Mouse (Mus musculus) forebrain, embryonic 14.5 days (tissue): ENCODE measurements around the gene Lamtor1. TPM values are rescaled to one million over a fixed set of nuclear protein-coding genes. Genes with fewer than 3 reads are reported as not detected.
A peak's percentile ranks its signal among the peaks of the same experiment; 100 is the strongest.

Source experiments
- ATAC-seq: fragments of 200-750 bp; cut with Nextera tagmentation; 2 replicates; pipeline ENCODE4 v1.8.0; 2017; ENCODE audit warnings: mild to moderate bottlenecking, moderate library complexity
- DNase-seq: peaks from one replicate; pipeline ENCODE4 v3.0.0-alpha.2; 2015; ENCODE audit warnings: low spot score
- H3K27ac ChIP-seq: fragments of 300-500 bp; sonication (generic); 2 replicates; pipeline ENCODE4 v1.5.1; 2014; ENCODE audit warnings: low read depth, mild to moderate bottlenecking, control low read depth, low read length, moderate library complexity
- H3K27me3 ChIP-seq: fragments of 300-500 bp; sonication (generic); replicated peaks from 2 replicates; pipeline ENCODE4 v1.6.1; 2014; ENCODE audit warnings: low read length, control low read depth, mixed read lengths; ENCODE audit not compliant: control insufficient read depth, insufficient read depth
- H3K36me3 ChIP-seq: fragments of 300-500 bp; sonication (generic); 2 replicates; pipeline ENCODE4 v1.6.1; 2014; ENCODE audit warnings: low read length, control low read depth; ENCODE audit not compliant: control insufficient read depth, insufficient read depth
- H3K4me1 ChIP-seq: fragments of 300-500 bp; sonication (generic); 2 replicates; pipeline ENCODE4 v1.6.1; 2014; ENCODE audit warnings: antibody characterized with exemption, low read length, control low read depth; ENCODE audit not compliant: control insufficient read depth, insufficient read depth
- H3K4me2 ChIP-seq: fragments of 300-500 bp; sonication (generic); 2 replicates; pipeline ENCODE4 v1.6.1; 2014; ENCODE audit warnings: mild to moderate bottlenecking, control low read depth, low read length
- H3K4me3 ChIP-seq: fragments of 300-500 bp; sonication (generic); 2 replicates; pipeline ENCODE4 v1.5.1; 2014; ENCODE audit warnings: low read depth, low read length, control low read depth
- H3K9ac ChIP-seq: fragments of 300-500 bp; sonication (generic); 2 replicates; pipeline ENCODE4 v1.6.1; 2014; ENCODE audit warnings: mild to moderate bottlenecking, low read length, control low read depth, moderate library complexity
- H3K9me3 ChIP-seq: fragments of 300-500 bp; sonication (generic); replicated peaks from 2 replicates; pipeline ENCODE4 v1.6.1; 2016; ENCODE audit warnings: low read length, control low read depth, mixed read lengths; ENCODE audit not compliant: control insufficient read depth
- WGBS: fragments of 180-500 bp; shearing (Covaris S2); extraction: QIAGEN DNeasy Blood & Tissue Kit; methylation state at CpG from one replicate; pipeline ENCODE4 v1.1.7; 2014; 5-methylcytosine and 5-hydroxymethylcytosine counted together
- polyA plus RNA-seq: library from polyadenylated mRNA; unstranded; fragments of >200 nt; fragmentation: Nextera tagmentation; extraction: Ambion mirVana; gene quantifications from 2 replicates; pipeline ENCODE4 v1.2.1, GENCODE M21; 2014

Gene Lamtor1
- polyA plus RNA-seq, 1 experiment from 2014 or later = 201 TPM

DNA sequence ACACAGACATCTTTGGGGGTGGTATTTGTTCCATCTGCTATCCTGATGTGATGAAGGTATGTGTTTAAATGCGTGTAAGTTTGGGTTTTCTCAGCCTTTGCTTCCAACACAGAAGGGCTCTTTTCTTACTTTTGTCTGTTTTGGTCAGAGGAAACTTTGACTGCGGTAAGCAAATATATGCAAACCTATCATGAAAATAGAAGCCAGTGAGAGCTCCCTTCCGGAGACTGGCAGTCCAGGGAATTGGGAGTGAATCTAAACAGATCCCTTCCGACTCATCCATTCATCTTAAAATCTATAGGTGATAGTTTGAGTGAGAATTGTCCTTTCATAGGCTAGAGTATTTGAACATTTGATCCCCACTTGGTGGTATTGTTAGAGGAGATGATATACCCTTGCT lies 17.2 kb upstream of the Lamtor1 start:
- Histone ChIP-seq H3K27me3 (no peaks in the 10 kb centered on the region), H3K4me3 (no peak overlapping the region), H3K9ac (no peak overlapping the region), H3K9me3 (no peaks in the 10 kb centered on the region), H3K36me3 (no peaks in the 10 kb centered on the region), H3K27ac (no peak overlapping the region), H3K4me2 (no peak overlapping the region), H3K4me1 (no peaks in the 10 kb centered on the region)
- DNase-seq (no peak), ATAC-seq (no peak)
- WGBS = 93% methylated on average over 4 of the region's 4 CpGs

DNA sequence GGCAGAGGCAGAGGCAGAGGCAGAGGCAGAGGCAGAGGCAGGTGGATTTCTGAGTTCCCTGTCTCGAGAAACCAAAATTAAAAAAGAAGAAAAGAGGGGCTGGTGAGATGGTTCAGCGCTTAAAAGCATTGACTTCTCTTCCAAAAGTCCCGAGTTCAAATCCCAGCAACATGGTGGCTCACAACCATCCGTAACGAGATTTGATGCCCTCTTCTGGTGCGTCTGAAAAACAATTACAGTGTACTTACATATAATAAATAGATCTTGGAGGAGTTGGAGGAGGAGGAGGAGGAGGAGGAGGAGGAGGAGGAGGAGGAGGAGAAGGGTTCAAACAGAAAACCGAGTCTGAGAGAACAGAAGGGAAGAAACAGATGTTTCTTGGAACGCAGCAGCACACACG lies 10.0 kb upstream of the Lamtor1 start:
- peak overlapping the region; percentile 56 for H3K9ac ChIP-seq
- peak overlapping the region; percentile 58 for H3K4me3 ChIP-seq
- no peaks in the 10 kb centered on the region for H3K9me3 ChIP-seq
- no peaks in the 10 kb centered on the region for H3K27me3 ChIP-seq
- peaks cover 5% of the 10 kb centered on the region; the same call in 1 of the 2 replicates for H3K4me1 ChIP-seq
- 46% methylated on average over 9 of the region's 9 CpGs for WGBS
- ATAC-seq (peak; percentile 7; the same call in 1 of the 2 replicates), DNase-seq (no peak)
- peak overlapping the region; percentile 40 for H3K4me2 ChIP-seq
- no peaks in the 10 kb centered on the region for H3K36me3 ChIP-seq
- peak overlapping the region; percentile 92 for H3K27ac ChIP-seq

DNA sequence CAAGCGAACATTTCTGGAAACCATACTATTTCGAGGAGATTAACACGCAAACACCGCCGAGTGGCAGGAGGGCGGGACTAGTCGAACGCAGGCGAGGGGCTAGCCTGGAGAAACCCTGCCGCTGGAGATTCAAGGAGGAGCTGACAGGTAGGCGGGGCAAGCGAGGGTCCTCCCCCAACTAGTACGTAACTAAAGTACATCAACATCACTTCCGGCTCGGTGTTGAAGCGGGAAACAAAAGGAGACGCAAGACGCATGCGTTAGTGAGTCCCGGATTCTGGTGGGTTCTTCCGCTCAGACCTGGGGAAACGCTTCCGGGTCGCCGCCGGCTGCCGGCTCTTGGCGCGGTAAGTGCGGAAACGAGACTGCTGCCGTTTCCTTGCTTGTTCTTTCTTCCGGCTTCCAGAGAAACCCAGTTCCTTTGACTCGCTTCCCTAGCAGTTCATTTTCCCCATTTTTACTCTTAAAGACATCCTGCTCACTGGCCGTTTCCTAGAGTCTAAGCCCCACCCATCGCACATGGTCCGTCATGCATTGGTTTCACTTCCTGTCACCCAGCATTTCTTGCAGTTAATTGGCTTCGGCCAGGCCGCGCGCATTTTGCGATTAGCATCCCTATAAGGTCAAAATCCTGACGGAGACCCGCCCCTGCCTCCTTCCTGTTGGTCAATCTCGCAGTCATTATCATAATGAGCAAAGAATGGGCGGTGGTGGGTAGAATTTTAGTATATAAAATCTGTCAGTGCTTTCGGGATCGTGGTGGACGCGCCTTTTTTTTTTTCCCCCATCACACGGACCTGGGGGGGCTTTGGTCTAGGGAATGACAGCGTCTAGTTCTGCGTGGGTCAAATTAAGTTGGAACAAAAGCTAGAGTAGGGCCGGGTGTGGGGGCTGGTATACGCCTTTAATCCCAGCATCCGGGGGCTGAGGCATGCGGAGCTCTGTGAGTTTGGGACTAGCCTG lies 9.3 kb upstream of the Lamtor1 start:
- Histone ChIP-seq H3K4me2 (peak overlapping the region; percentile 58), H3K9ac (peak overlapping the region; percentile 62), H3K4me3 (peak overlapping the region; percentile 58), H3K27ac (peak overlapping the region; percentile 92), H3K4me1 (peaks cover 5% of the 10 kb centered on the region; the same call in 1 of the 2 replicates), H3K9me3 (no peaks in the 10 kb centered on the region), H3K36me3 (no peaks in the 10 kb centered on the region), H3K27me3 (no peaks in the 10 kb centered on the region)
- ATAC-seq (peak; percentile 99), DNase-seq (peak; percentile 100)
- under 1% methylated on average over 57 of the region's 57 CpGs for WGBS

DNA sequence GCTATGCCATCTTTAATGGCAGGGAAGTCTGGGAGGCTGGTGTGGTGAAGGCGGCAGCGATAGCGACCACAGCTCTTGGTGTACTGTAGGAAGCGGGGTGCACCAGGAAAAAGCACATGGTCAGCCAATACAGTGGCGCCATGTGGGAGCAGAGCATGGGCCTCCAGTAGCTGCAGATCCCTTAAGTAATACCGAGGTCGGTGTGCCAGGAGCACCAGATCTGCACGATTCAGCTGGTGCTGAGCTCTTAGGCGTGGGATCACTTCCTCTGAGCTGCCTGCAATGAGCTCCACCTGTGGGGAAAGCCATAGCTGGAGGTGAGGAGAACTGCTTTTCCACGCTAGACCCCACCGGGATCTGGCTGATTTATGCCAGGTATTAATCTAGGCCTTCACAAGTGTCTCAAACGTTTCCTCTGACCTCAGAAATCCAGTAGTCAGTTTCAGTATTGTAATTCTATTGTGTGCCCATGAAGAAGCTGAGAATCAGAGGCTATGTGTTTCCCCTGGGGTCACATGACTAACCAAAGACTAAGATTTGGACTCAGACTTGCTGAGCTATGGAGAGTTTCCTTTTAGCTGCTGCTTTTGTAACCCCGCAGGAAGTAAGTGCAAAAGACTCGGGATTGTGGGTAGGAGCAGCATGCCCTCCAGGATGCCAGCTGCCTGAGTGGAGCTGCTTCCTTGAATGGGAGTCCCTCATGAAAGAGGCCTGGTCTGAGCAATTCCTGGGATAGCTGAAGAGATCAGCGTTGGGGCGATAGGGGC lies 5.2 kb upstream of the Lamtor1 start:
- Histone ChIP-seq H3K9ac (no peak overlapping the region), H3K9me3 (no peaks in the 10 kb centered on the region), H3K4me2 (no peak overlapping the region), H3K4me1 (peaks cover 8% of the 10 kb centered on the region; the same call in 1 of the 2 replicates), H3K27me3 (no peaks in the 10 kb centered on the region), H3K36me3 (no peaks in the 10 kb centered on the region), H3K27ac (no peak overlapping the region), H3K4me3 (no peak overlapping the region)
- 95% methylated on average over 16 of the region's 16 CpGs for WGBS
- ATAC-seq = no peak
- DNase-seq = no peak

DNA sequence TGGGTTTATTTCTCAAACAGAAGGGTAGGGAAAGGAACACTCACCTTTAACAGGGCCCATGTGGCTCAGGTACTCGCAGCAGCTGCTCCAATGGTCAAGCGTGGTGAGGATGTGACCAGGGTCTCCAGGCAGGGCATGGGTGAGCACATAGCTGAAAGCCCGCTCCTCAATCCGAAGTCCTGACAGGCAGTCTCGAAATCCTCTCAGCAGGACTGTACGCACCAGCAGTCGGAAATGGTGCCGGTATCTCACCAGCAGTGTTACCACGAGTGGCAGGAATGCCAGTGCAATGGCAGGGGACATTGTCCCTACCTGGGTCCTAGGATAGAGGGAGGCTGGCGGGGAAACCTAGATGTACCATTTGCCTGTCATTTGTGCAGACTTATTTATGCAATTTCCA lies 3.7 kb upstream of the Lamtor1 start:
- Histone ChIP-seq H3K4me1 (peaks cover 12% of the 10 kb centered on the region), H3K27me3 (no peaks in the 10 kb centered on the region), H3K9ac (no peak overlapping the region), H3K36me3 (no peaks in the 10 kb centered on the region), H3K4me2 (no peak overlapping the region), H3K27ac (no peak overlapping the region), H3K9me3 (no peaks in the 10 kb centered on the region), H3K4me3 (no peak overlapping the region)
- ATAC-seq = no peak
- 95% methylated on average over 10 of the region's 10 CpGs for WGBS
- DNase-seq = no peak

DNA sequence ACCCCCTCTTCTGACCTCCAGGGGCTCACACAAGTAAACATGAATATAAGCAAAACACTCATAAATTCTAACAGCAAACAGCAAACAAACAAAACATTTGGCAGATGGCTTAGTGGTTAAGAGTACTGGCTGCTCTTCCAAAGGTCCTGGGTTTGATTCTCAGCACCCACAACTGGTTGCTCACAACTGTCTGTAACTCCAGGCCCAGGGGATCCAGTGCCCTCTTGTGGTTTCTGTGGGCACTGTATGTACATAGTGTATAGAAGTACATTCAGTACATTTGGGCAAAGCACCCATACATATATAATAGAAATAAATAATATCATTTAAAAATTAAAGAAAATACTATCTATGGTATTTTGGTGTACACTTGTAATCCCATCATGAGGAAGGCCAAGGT lies 2.9 kb upstream of the Lamtor1 start:
- Histone ChIP-seq H3K27me3 (no peaks in the 10 kb centered on the region), H3K27ac (no peak overlapping the region), H3K4me1 (peaks cover 10% of the 10 kb centered on the region), H3K36me3 (no peaks in the 10 kb centered on the region), H3K4me2 (no peak overlapping the region), H3K9ac (no peak overlapping the region), H3K4me3 (no peak overlapping the region), H3K9me3 (no peaks in the 10 kb centered on the region)
- no peak for DNase-seq
- ATAC-seq = no peak

DNA sequence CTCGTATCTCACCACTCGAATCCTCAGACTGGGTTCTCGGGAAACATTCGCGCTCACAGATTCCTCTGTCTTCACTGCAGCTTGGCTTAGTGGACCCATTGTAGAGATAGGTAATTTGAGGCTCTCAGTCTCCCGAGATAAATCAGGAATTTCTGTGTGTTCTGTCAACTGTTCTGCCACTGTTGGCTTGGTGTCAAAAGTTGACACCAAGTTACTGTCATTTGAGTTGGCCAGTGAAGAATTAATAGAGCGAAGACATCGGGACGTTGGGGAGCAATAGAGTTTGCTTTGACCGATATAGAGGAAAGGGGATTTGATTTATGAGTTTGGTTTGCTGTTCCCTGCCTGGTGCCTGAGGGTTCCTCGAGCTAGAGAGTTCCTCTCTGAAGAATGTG lies 580 bp downstream of the Lamtor1 start, which contains the start of gene Tomt:
Tomt (minus strand) TSS at position 73 of the 395 bp plus-strand sequence.
- Histone ChIP-seq H3K9ac (peak within 1 kb of the TSS; percentile 90), H3K4me3 (peak within 1 kb of the TSS; percentile 67), H3K4me2 (peak within 1 kb of the TSS; percentile 80), H3K9me3 (no peaks in the 10 kb centered on the region), H3K27ac (peak within 1 kb of the TSS; percentile 95), H3K27me3 (no peaks in the 10 kb centered on the region), H3K4me1 (peaks cover 10% of the 10 kb centered on the region), H3K36me3 (peaks cover 17% of the 10 kb centered on the region)
- 24% methylated on average over 11 of the region's 11 CpGs for WGBS
- ATAC-seq (no peak), DNase-seq (no peak)

DNA sequence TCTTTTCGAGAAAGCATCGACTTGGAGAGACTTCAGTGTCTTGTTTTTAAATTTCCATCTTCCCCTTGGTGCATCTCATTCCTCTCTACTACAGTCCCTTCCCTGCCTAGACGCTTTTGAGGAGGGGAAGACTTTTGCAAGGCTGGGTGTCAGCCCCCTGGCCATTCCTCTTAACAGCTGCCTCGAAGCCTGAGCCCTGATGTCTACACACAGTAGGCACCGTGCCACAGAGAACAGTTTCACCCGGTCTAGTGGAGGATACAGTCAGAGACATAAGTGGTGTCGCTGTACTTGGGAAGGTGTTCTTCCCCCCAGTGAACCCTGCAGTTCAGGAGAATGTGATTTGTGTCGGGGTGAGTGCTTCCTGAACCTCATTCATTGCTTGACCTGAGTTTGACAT lies 992 bp downstream of the Lamtor1 start:
- peak overlapping the region; percentile 67 for H3K4me3 ChIP-seq
- peak overlapping the region; percentile 80 for H3K4me2 ChIP-seq
- no peaks in the 10 kb centered on the region for H3K9me3 ChIP-seq
- WGBS = 82% methylated on average over 8 of the region's 8 CpGs
- no peaks in the 10 kb centered on the region for H3K27me3 ChIP-seq
- H3K27ac ChIP-seq = no peak overlapping the region
- H3K9ac ChIP-seq = peak overlapping the region; percentile 90; the same call in 1 of the 2 replicates
- DNase-seq (no peak), ATAC-seq (no peak)
- H3K36me3 ChIP-seq = peaks cover 21% of the 10 kb centered on the region
- peaks cover 10% of the 10 kb centered on the region for H3K4me1 ChIP-seq
